Mouse (Mus musculus) MEL (cell line): ENCODE data around the gene Sipa1l3.

Source experiments
- ELF1 ChIP-seq: IDR thresholded peaks from 2 replicates; pipeline ENCODE4 v1.6.1; 2014; ENCODE audit warnings: low read depth, mild to moderate bottlenecking, inconsistent platforms, low read length, improper control_type of control experiment, moderate library complexity
- MAFK ChIP-seq: IDR thresholded peaks from 2 replicates; pipeline ENCODE4 v1.6.1; 2011; ENCODE audit warnings: low read depth, mild to moderate bottlenecking, low read length, improper control_type of control experiment, borderline replicate concordance
- MXI1 ChIP-seq: IDR thresholded peaks from 2 replicates; pipeline ENCODE4 v1.6.1; 2011; ENCODE audit warnings: mild to moderate bottlenecking, low read depth, low read length, improper control_type of control experiment
- POLR2A ChIP-seq, 2 experiments: IDR thresholded peaks; 2 replicates each; pipeline ENCODE4 v1.6.1; 2011 to 2012; ENCODE audit warnings: low read length in 2 of 2, mild to moderate bottlenecking in 2 of 2, control low read depth in 1 of 2, improper control_type of control experiment in 1 of 2, low read depth in 1 of 2, moderate library complexity in 1 of 2; ENCODE audit not compliant: control insufficient read depth in 1 of 2, insufficient read depth in 1 of 2, poor library complexity in 1 of 2
- POLR2AphosphoS2 ChIP-seq: IDR thresholded peaks from 2 replicates; pipeline ENCODE4 v1.6.1; 2011; ENCODE audit warnings: low read length, improper control_type of control experiment
- RAD21 ChIP-seq: IDR thresholded peaks from 2 replicates; pipeline ENCODE4 v1.6.1; 2011; ENCODE audit warnings: mild to moderate bottlenecking, low read depth, low read length, improper control_type of control experiment
- SIN3A ChIP-seq: IDR thresholded peaks from 2 replicates; pipeline ENCODE4 v1.6.1; 2012; ENCODE audit warnings: low read length, improper control_type of control experiment, inconsistent platforms
- USF1 ChIP-seq: IDR thresholded peaks from 2 replicates; pipeline ENCODE4 v1.6.1; 2014; ENCODE audit warnings: low read depth, mild to moderate bottlenecking, inconsistent platforms, low read length, improper control_type of control experiment, moderate library complexity
- ZC3H11A ChIP-seq: IDR thresholded peaks from 2 replicates; pipeline ENCODE4 v1.6.1; 2012; ENCODE audit warnings: low read depth, mild to moderate bottlenecking, inconsistent platforms, low read length, improper control_type of control experiment
- ZNF384 ChIP-seq: IDR thresholded peaks from 2 replicates; pipeline ENCODE4 v1.6.1; 2012; ENCODE audit warnings: low read depth, mild to moderate bottlenecking, inconsistent platforms, low read length, improper control_type of control experiment

- TF ChIP-seq RAD21: no peak
- no peak for TF ChIP-seq ZC3H11A
- TF ChIP-seq POLR2A (IDR thresholded peaks at IDR 0.05; ENCODE audit: control insufficient read depth in 1 of 2, insufficient read depth in 1 of 2, low read depth in 1 of 2, low read length in 2 of 2, poor library complexity in 1 of 2): no peak
- TF ChIP-seq USF1: no peak
- no peak; the same call in 1 of the 2 replicates for TF ChIP-seq ELF1
- TF ChIP-seq POLR2AphosphoS2: 0 out of 2 replicates have a peak, but pooled peaks have one; percentile 13
- no peak for TF ChIP-seq MXI1
- no peak for TF ChIP-seq ZNF384
- TF ChIP-seq SIN3A: no peak; the same call in 1 of the 2 replicates
- no peak for TF ChIP-seq MAFK
Measured at GRCm38 (mm10) chr7:29280801-29281200, 237.6 kb downstream of the Sipa1l3 start.
